Mouse (Mus musculus) frontal cortex, postnatal 14 days (tissue): ENCODE measurements around the gene Trp63.

Experiments
- DNase-seq, 2 experiments: peaks; one replicate each; pipeline ENCODE4 v3.0.0; 2022; ENCODE audit warnings: low spot score in 2 of 2

Gene Trp63

GRCm38 (mm10) chr16:25779964-25780363, 96.4 kb downstream of the Trp63 start:
- DNase-seq = no peak

GRCm38 (mm10) chr16:25784246-25784645, 100.7 kb downstream of the Trp63 start:
- no peak for DNase-seq

- DNase-seq = no peak
Observed at GRCm38 (mm10) chr16:25786457-25786856, 102.9 kb downstream of the Trp63 start.

- no peak for DNase-seq
Observed at GRCm38 (mm10) chr16:25792640-25793266, 109.2 kb downstream of the Trp63 start.

- DNase-seq = no peak
Observed at GRCm38 (mm10) chr16:25797732-25798294, 114.2 kb downstream of the Trp63 start.

- DNase-seq = no peak
Observed at GRCm38 (mm10) chr16:25799618-25800017, 116.1 kb downstream of the Trp63 start.

- no peak for DNase-seq
Observed at GRCm38 (mm10) chr16:25804955-25805354, 121.4 kb downstream of the Trp63 start.

GRCm38 (mm10) chr16:25807116-25807515, 123.6 kb downstream of the Trp63 start:
- no peak for DNase-seq

- no peak for DNase-seq
Observed at GRCm38 (mm10) chr16:25817753-25818624, 134.4 kb downstream of the Trp63 start.

GRCm38 (mm10) chr16:25826016-25826415, 142.5 kb downstream of the Trp63 start:
- no peak for DNase-seq

- no peak for DNase-seq
Observed at GRCm38 (mm10) chr16:25832576-25832975, 149.0 kb downstream of the Trp63 start.

GRCm38 (mm10) chr16:25835301-25835700, 151.7 kb downstream of the Trp63 start:
- DNase-seq = no peak

- DNase-seq = no peak
Observed at GRCm38 (mm10) chr16:25835723-25836122, 152.2 kb downstream of the Trp63 start.

- DNase-seq = no peak
Observed at GRCm38 (mm10) chr16:25842996-25843395, 159.4 kb downstream of the Trp63 start.

- DNase-seq = no peak
Observed at GRCm38 (mm10) chr16:25843625-25844024, 160.1 kb downstream of the Trp63 start.

GRCm38 (mm10) chr16:25846611-25847010, 163.0 kb downstream of the Trp63 start:
- DNase-seq = no peak

GRCm38 (mm10) chr16:25848474-25848873, 164.9 kb downstream of the Trp63 start:
- no peak for DNase-seq

- DNase-seq = no peak
Observed at GRCm38 (mm10) chr16:25849593-25850464, 166.3 kb downstream of the Trp63 start.

GRCm38 (mm10) chr16:25860731-25861505, 177.4 kb downstream of the Trp63 start:
- DNase-seq = no peak

- no peak for DNase-seq
Observed at GRCm38 (mm10) chr16:25865096-25865869, 181.7 kb downstream of the Trp63 start.
